Comparison of ENCODE assay signal across 8 mouse cellular contexts in genomic region chr5:113323784-113324638, GRCm38 (mm10). TPM values are rescaled to one million over a fixed set of nuclear protein-coding genes. Genes with fewer than 3 reads are reported as not detected.
DNase-seq lines count a peak whose midpoint lies in the region; ATAC-seq and TF ChIP-seq lines count a peak whose summit lies in the region.

No protein-coding gene starts in this region.

- H3K79me2 ChIP-seq in liver, adult 2 months (ENCODE audit: control insufficient read depth, insufficient read depth, low read length): no peaks in the 10 kb centered on the region

- ATAC-seq in embryonic facial prominence, embryonic 11.5 days (replicated peaks; ENCODE audit: insufficient number of reproducible peaks, low FRiP score, low TSS enrichment, low read depth): no peak; the same call in 1 of the 2 replicates
- ATAC-seq in heart, postnatal 0 days (ENCODE audit: insufficient read depth, low read depth): no peak
- no peak for ATAC-seq in limb, embryonic 15.5 days (ENCODE audit: insufficient number of reproducible peaks, low FRiP score, low TSS enrichment, low read depth)
- no peak for ATAC-seq in neural tube, embryonic 14.5 days (ENCODE audit: low read depth)

- no peak for TF ChIP-seq POLR2A in liver, adult 2 months (IDR thresholded peaks at IDR 0.05; ENCODE audit: extremely low read depth, insufficient read depth, low read length)

- H3K9me3 ChIP-seq in embryonic facial prominence, embryonic 11.5 days (replicated peaks; ENCODE audit: control insufficient read depth, low read length): no peaks in the 10 kb centered on the region
- H3K9me3 ChIP-seq in heart, postnatal 0 days (replicated peaks; ENCODE audit: control insufficient read depth, low read length): peaks cover 6% of the 10 kb centered on the region; the same call in 1 of the 2 replicates
- 0 out of 2 replicates have a peak, but pooled peaks cover 3% of the 10 kb centered on the region for H3K9me3 ChIP-seq in limb, embryonic 15.5 days
- no peaks in the 10 kb centered on the region for H3K9me3 ChIP-seq in neural tube, embryonic 14.5 days (ENCODE audit: control insufficient read depth, low read length)

- no peaks in the 10 kb centered on the region for H3K36me3 ChIP-seq in liver, adult 2 months (ENCODE audit: control insufficient read depth, insufficient read depth, low read length)
- H3K36me3 ChIP-seq in embryonic facial prominence, embryonic 11.5 days (replicated peaks; ENCODE audit: control insufficient read depth, insufficient read depth, low read depth, low read length): no peaks in the 10 kb centered on the region
- no peaks in the 10 kb centered on the region for H3K36me3 ChIP-seq in heart, postnatal 0 days (replicated peaks; ENCODE audit: control insufficient read depth, insufficient read depth, low read length)
- H3K36me3 ChIP-seq in limb, embryonic 15.5 days: no peaks in the 10 kb centered on the region
- H3K36me3 ChIP-seq in neural tube, embryonic 14.5 days (ENCODE audit: control insufficient read depth, insufficient read depth, low read length): no peaks in the 10 kb centered on the region

- 4% methylated on average over 38 of the region's 38 CpGs for WGBS in liver, adult 2 months
- 3% methylated on average over 38 of the region's 38 CpGs for WGBS in embryonic facial prominence, embryonic 11.5 days
- WGBS in heart, postnatal 0 days: 5% methylated on average over 38 of the region's 38 CpGs
- 4% methylated on average over 38 of the region's 38 CpGs for WGBS in limb, embryonic 15.5 days
- 3% methylated on average over 38 of the region's 38 CpGs for WGBS in neural tube, embryonic 14.5 days

- no peak overlapping the region for H3K4me3 ChIP-seq in liver, adult 2 months (ENCODE audit: insufficient read depth, low read depth, low read length)
- peak overlapping the region; percentile 17; the same call in 1 of the 2 replicates for H3K4me3 ChIP-seq in embryonic facial prominence, embryonic 11.5 days (ENCODE audit: low read depth, low read length)
- H3K4me3 ChIP-seq in heart, postnatal 0 days (ENCODE audit: low read depth, low read length): peak overlapping the region; percentile 35
- peak overlapping the region; percentile 36 for H3K4me3 ChIP-seq in limb, embryonic 15.5 days
- H3K4me3 ChIP-seq in neural tube, embryonic 14.5 days (ENCODE audit: low read depth, low read length): peak overlapping the region; percentile 21; the same call in 1 of the 2 replicates

- peak; percentile 2 for DNase-seq in liver, adult 2 months (ENCODE audit: extremely low read depth, low read depth, low spot score)
- DNase-seq in liver: no peak
- peak; percentile 62 for DNase-seq in embryonic facial prominence, embryonic 11.5 days (ENCODE audit: low spot score)
- DNase-seq in heart, postnatal 0 days (ENCODE audit: low spot score): no peak
- no peak for DNase-seq in spleen, adult 12 weeks (ENCODE audit: low spot score)
- DNase-seq in thymus, adult 18-20 months: no peak

- H3K4me2 ChIP-seq in embryonic facial prominence, embryonic 11.5 days (ENCODE audit: low read depth, low read length): peak overlapping the region; percentile 44
- peak overlapping the region; percentile 55 for H3K4me2 ChIP-seq in heart, postnatal 0 days (ENCODE audit: low read depth, low read length)
- peak overlapping the region; percentile 58 for H3K4me2 ChIP-seq in limb, embryonic 15.5 days
- H3K4me2 ChIP-seq in neural tube, embryonic 14.5 days (ENCODE audit: low read depth, low read length): peak overlapping the region; percentile 48

- TF ChIP-seq CTCF in liver, adult 2 months (IDR thresholded peaks at IDR 0.05; ENCODE audit: low read depth, low read length): no peak
- no peak for TF ChIP-seq CTCF in heart, postnatal 0 days (IDR thresholded peaks at IDR 0.05; ENCODE audit: low read depth)

- no peaks in the 10 kb centered on the region for H3K4me1 ChIP-seq in liver, adult 2 months (ENCODE audit: control insufficient read depth, insufficient read depth, low read length)
- H3K4me1 ChIP-seq in embryonic facial prominence, embryonic 11.5 days (ENCODE audit: control insufficient read depth, insufficient read depth, low read length): peaks cover 4% of the 10 kb centered on the region; the same call in 1 of the 2 replicates
- H3K4me1 ChIP-seq in heart, postnatal 0 days (ENCODE audit: control insufficient read depth, insufficient read depth): no peaks in the 10 kb centered on the region
- peaks cover 9% of the 10 kb centered on the region for H3K4me1 ChIP-seq in limb, embryonic 15.5 days
- H3K4me1 ChIP-seq in neural tube, embryonic 14.5 days (ENCODE audit: control insufficient read depth, insufficient read depth, low read length): 0 out of 2 replicates have a peak, but pooled peaks cover 5% of the 10 kb centered on the region

- H3K27me3 ChIP-seq in liver, adult 2 months (ENCODE audit: control insufficient read depth, insufficient read depth, low read length): no peaks in the 10 kb centered on the region
- peaks cover 17% of the 10 kb centered on the region for H3K27me3 ChIP-seq in embryonic facial prominence, embryonic 11.5 days (ENCODE audit: control insufficient read depth, insufficient read depth, low read length)
- H3K27me3 ChIP-seq in heart, postnatal 0 days (ENCODE audit: control insufficient read depth, insufficient read depth, low read length): peaks cover 27% of the 10 kb centered on the region
- H3K27me3 ChIP-seq in limb, embryonic 15.5 days: peaks cover 39% of the 10 kb centered on the region
- H3K27me3 ChIP-seq in neural tube, embryonic 14.5 days (ENCODE audit: control insufficient read depth, insufficient read depth, low read length): no peaks in the 10 kb centered on the region

- TF ChIP-seq EP300 in heart, postnatal 0 days (IDR thresholded peaks at IDR 0.05; ENCODE audit: low read depth): no peak

- no peak overlapping the region for H3K9ac ChIP-seq in liver, adult 2 months (ENCODE audit: low read depth, low read length)
- H3K9ac ChIP-seq in embryonic facial prominence, embryonic 11.5 days (replicated peaks; ENCODE audit: low read length): no peak overlapping the region
- no peak overlapping the region for H3K9ac ChIP-seq in heart, postnatal 0 days (replicated peaks; ENCODE audit: low read depth, low read length)
- no peak overlapping the region for H3K9ac ChIP-seq in limb, embryonic 15.5 days
- 0 out of 2 replicates have a peak overlapping the region, but pooled peaks have one; percentile 16 for H3K9ac ChIP-seq in neural tube, embryonic 14.5 days (replicated peaks; ENCODE audit: low read depth, low read length)

- H3K27ac ChIP-seq in liver, adult 2 months (replicated peaks; ENCODE audit: insufficient read depth, low read depth, low read length): no peak overlapping the region
- H3K27ac ChIP-seq in embryonic facial prominence, embryonic 11.5 days (replicated peaks; ENCODE audit: low read depth, low read length): no peak overlapping the region
- no peak overlapping the region for H3K27ac ChIP-seq in heart, postnatal 0 days (ENCODE audit: low read depth)
- H3K27ac ChIP-seq in limb, embryonic 15.5 days: no peak overlapping the region
- H3K27ac ChIP-seq in neural tube, embryonic 14.5 days (ENCODE audit: low read depth, low read length): no peak overlapping the region

RNA-seq across cellular contexts. Expression of gene Sgsm1, which starts 13.4 kb away (rescaled TPM):
- total RNA-seq in liver, adult 2 months (2014; rRNA removed): 1.5 and 1.9 TPM in 2 replicates
- polyA plus RNA-seq in liver, adult 2 months (2012; rRNA removed): 5.0 and 5.1 TPM in 2 replicates
- polyA plus RNA-seq in embryonic facial prominence, embryonic 11.5 days (2014; fragmentation: Nextera tagmentation; extraction: Ambion mirVana): 6.8 and 7.4 TPM in 2 replicates
- total RNA-seq in heart, postnatal 0 days (2014; rRNA removed; ENCODE audit: low replicate concordance): 0.35 and 1.1 TPM in 2 replicates
- polyA plus RNA-seq in heart, postnatal 0 days (2015; fragmentation: Nextera tagmentation; extraction: Ambion mirVana): 0.11 and 0.32 TPM in 2 replicates
- 2.0 and 2.1 TPM in 2 replicates for polyA plus RNA-seq in limb, embryonic 15.5 days (2015; fragmentation: Nextera tagmentation; extraction: Ambion mirVana)
- polyA plus RNA-seq in neural tube, embryonic 14.5 days (2014; fragmentation: Nextera tagmentation; extraction: Ambion mirVana): 15.3 and 17.0 TPM in 2 replicates

RNA-seq across cellular contexts. Expression of gene Aym1, which starts 33.1 kb away (rescaled TPM):
- not detected in 2 replicates for total RNA-seq in liver, adult 2 months (2014; rRNA removed)
- not detected in 2 replicates for polyA plus RNA-seq in liver, adult 2 months (2012; rRNA removed)
- polyA plus RNA-seq in embryonic facial prominence, embryonic 11.5 days (2014; fragmentation: Nextera tagmentation; extraction: Ambion mirVana): not detected in 2 replicates
- not detected in 2 replicates for total RNA-seq in heart, postnatal 0 days (2014; rRNA removed; ENCODE audit: low replicate concordance)
- polyA plus RNA-seq in heart, postnatal 0 days (2015; fragmentation: Nextera tagmentation; extraction: Ambion mirVana): not detected in 2 replicates
- not detected in 2 replicates for polyA plus RNA-seq in limb, embryonic 15.5 days (2015; fragmentation: Nextera tagmentation; extraction: Ambion mirVana)
- polyA plus RNA-seq in neural tube, embryonic 14.5 days (2014; fragmentation: Nextera tagmentation; extraction: Ambion mirVana): not detected in 2 replicates

Comparison
In these comparisons a context has a peak if more than half of its experiments do, and no peak if none do; other contexts are left out.
1. DNase-seq: peak in liver, adult 2 months (single experiment) and embryonic facial prominence, embryonic 11.5 days (single experiment); none in liver (single experiment), heart, postnatal 0 days (single experiment), spleen, adult 12 weeks (single experiment) and thymus, adult 18-20 months (0 of 2).
2. Peak in every context shown above with its lines, with median percentiles within 50 percentile points of each other: H3K4me2 ChIP-seq.